Mouse (Mus musculus) T-helper 17 cell (primary cell): Measurements from ENCODE around the gene Mif.

Experiments
- in situ Hi-C, 2 experiments: fragments of 300-600 bp; cut with MboI, MseI; formaldehyde crosslinking; loops; 1 replicate in 1 of 2; 2 replicates in 1 of 2; pipeline ENCODE4 v1.15.1; 2025; ENCODE audit warnings: high pct_unique_total_duplicates in 2 of 2

Mif gene

DNA sequence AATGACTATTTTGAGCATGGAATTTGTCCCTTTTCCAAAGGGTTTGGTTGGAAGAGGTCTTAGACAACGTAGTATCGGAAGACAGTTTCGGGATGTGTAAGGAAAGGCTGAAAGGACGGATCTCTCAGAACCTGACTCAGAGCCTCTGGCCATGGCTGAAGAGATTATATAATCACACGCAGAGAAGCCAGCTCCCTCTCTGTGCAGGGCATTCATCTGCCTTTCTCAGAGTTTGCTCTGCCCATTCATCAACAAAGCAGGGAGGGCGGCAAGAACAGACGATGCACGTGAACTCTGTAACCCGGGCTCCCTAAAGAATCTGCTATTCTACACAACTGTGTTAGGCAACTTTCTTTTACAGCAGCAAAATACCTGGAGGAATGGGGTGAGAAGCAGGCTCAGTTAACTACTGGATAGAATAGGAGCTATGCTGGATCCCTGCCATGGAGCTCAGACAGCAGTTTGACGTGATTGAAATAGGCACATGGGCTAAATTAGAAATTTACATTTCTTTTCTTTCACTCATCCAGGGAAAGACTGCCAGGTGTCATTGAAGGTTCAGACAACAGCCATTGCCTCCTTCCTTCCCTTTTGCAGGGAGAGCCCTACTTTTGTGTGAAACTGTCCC is 13.6 kb upstream of the Mif start:
- in situ Hi-C loops = no loop called here

GRCm38 (mm10) chr10:75872915-75873542 is 13.0 kb upstream of the Mif start:
- in situ Hi-C loops = no loop called here

DNA sequence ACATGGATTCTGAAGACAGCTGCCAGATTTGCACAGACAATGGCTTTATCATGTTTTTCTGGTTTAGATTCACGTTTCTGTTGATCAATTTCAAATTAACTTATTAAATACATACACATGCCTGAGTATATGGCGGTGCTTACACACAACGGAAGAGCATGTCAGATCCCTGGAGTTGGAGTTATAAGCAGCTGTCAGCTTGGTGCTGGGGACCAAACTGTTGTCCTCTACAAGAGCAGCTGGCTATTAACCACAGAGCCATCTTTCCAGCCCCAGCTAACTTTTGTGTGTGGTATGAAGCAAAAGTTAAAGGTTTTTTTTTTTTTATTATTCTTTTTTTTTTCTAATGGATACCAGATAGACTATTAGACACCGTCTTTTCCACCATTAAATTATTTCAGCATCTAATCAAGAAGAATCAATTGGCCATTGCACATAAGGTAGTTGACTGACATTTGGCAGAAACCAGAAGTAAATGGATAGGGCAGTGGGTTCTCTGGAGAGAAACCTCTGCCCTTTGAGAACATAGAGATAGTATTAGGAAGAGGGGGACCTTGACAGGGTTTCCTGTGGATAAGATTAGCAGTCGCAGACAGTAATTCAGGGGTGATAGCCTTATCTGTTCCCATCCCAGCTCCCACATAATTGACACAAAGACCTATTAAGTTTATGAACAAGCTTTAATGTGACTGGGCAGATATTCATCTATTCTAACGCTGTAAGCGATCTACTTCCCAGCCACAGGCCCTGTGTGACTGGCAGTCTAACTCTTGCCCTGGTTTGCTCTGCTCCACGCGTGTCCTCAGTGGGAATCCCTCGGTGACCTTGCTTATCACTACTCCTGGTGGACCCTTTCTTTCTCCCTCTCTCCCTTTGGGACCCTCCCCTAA is 12.2 kb upstream of the Mif start:
- in situ Hi-C loops = no loop called here

DNA sequence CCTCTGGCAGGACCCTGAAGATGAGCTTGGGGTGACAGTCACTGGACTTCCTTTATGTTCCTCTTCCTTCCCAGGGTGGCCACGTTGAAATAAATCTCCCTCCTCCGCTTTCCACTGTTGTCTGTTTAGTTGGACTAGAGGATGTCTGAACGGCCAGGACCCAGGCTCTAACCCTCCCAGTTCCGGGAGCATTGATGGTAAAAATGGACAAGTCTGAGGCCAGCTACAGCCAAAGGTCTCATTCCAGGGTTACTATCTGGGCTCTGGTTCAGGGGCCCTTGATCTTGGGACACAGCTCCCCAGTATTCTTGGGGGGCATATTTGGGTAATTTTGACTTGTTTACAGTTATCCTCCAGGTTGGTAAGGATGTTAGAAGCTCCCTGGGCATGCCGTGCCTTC is 1.5 kb upstream of the Mif start:
- in situ Hi-C loops = no loop called here

GRCm38 (mm10) chr10:75860746-75861145 is 706 bp upstream of the Mif start:
- in situ Hi-C loops = no loop called here

- in situ Hi-C loops = loop anchor here (5.0 to 10.0 kb wide), 5 partner anchors 92 to 274 kb away; partner anchors contain the start of gene Ggt5 (in 2 of the 2)
Observed at GRCm38 (mm10) chr10:75859107-75859746, 813 bp downstream of the Mif start.

DNA sequence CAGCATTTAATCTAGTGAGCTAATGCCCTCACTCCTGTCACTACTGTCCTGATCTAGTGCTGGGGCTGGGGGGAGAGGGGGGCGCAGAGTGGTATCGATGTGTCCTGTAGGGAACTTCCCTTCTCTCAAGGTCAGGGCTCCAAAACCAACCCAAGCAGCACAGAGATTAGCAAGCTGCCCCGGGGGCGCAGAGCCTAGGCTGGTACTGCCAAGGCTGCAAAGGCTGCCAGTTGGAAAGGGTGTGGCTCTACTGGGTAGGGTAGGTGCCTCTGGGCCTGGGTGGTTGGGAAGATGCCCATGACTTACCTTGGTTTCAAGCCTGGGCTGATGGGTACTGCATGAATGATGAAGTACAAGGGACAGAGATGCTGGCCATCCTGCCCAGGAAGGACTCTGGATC is 2.4 kb downstream of the Mif start:
- in situ Hi-C loops = loop anchor here (5.0 to 10.0 kb wide), 5 partner anchors 90 to 273 kb away; partner anchors contain the start of gene Ggt5 (in 2 of the 2)

DNA sequence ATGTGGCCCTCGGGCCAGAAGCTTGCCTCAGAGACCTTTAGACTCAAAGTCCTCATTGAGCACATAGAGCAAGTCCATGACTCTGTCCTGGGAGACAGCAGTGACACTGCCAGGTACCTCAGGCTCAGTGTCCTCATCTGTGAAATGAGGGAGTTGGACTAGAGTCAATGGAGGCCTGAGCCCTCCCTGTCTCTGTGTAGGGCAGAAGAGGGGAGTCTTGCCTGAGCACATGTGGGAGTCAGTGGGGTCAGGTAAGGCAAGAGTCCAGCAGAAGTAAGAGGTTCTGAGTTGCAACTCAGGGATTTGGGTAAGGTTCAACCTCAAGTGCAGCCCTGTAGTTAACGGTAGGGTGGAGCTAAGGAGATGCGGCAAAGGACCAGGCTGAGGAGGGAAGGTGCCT is 3.1 kb downstream of the Mif start:
- in situ Hi-C loops = loop anchor here (5.0 to 10.0 kb wide), 5 partner anchors 90 to 272 kb away; partner anchors contain the start of gene Ggt5 (in 2 of the 2)

- in situ Hi-C loops = loop anchor here (5.0 to 10.0 kb wide), 5 partner anchors 89 to 272 kb away; partner anchors contain the start of gene Ggt5 (in 2 of the 2)
Observed at GRCm38 (mm10) chr10:75856155-75856907, 3.7 kb downstream of the Mif start.

- in situ Hi-C loops = loop anchor here (5.0 to 10.0 kb wide), 5 partner anchors 88 to 271 kb away; partner anchors contain the start of gene Ggt5 (in 2 of the 2)
Observed at GRCm38 (mm10) chr10:75855416-75855981, 4.5 kb downstream of the Mif start.

- in situ Hi-C loops = loop anchor here (5.0 to 10.0 kb wide), 5 partner anchors 87 to 270 kb away; partner anchors contain the start of gene Ggt5 (in 2 of the 2)
Observed at GRCm38 (mm10) chr10:75854791-75855190, 5.2 kb downstream of the Mif start.

GRCm38 (mm10) chr10:75854096-75854495 is 5.9 kb downstream of the Mif start:
- in situ Hi-C loops = loop anchor here (10.0 kb wide), 2 partner anchors 109 to 269 kb away; partner anchors contain the start of gene Ggt5 (in 1 of the 2)

DNA sequence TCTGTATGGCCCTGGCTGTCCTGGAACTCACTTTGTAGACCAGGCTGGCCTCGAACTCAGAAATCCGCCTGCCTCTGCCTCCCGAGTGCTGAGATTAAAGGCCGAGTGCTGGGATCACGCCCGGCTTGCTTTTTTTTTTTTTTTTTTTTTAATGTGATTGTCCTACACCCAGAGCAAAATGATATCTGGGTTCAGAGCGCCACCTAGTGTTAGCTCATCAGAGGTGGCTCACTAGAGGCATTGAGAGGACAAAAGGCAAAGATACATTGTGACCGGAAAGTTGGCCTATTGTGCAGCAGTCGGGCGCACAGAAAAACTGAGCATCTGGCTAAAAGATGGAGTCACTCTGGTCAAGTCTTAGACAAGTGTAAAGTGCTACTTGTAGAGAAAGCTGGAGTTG is 6.6 kb downstream of the Mif start:
- in situ Hi-C loops = loop anchor here (10.0 kb wide), 2 partner anchors 109 to 269 kb away; partner anchors contain the start of gene Ggt5 (in 1 of the 2)

DNA sequence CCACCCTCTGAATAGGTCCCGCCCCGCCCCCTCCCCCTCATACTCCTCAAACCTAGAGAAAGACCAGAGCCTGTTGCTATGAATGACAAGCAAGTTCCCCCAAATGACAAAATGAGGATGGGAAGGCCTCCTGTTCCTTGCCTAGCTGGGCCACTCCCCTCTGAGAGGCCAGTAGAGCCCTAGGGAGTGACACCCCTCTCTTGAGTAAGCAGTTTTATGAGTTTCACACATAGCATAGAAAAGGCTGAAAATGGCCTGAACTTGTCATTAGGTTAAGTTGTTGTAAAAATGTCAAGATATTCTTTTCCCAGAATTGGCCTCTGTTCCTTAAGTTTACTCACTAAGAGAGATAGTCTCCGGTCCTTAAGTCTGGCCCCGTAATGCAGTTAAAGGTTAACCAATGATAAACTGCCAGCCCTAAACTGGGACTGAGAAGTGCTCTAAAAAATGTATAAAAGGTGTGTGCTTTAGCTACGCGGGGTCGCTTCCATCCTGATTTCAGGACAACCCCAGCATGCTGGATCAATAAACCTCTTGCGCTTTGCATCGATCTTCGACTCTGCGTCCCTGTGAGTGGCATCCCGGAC is 7.4 kb downstream of the Mif start:
- in situ Hi-C loops = loop anchor here (10.0 kb wide), 2 partner anchors 108 to 268 kb away; partner anchors contain the start of gene Ggt5 (in 1 of the 2)

- in situ Hi-C loops = loop anchor here (10.0 kb wide), 2 partner anchors 107 to 267 kb away; partner anchors contain the start of gene Ggt5 (in 1 of the 2)
Observed at GRCm38 (mm10) chr10:75851681-75852080, 8.4 kb downstream of the Mif start.

GRCm38 (mm10) chr10:75851076-75851475 is 9.0 kb downstream of the Mif start:
- in situ Hi-C loops = loop anchor here (10.0 kb wide), 2 partner anchors 106 to 266 kb away; partner anchors contain the start of gene Ggt5 (in 1 of the 2)

DNA sequence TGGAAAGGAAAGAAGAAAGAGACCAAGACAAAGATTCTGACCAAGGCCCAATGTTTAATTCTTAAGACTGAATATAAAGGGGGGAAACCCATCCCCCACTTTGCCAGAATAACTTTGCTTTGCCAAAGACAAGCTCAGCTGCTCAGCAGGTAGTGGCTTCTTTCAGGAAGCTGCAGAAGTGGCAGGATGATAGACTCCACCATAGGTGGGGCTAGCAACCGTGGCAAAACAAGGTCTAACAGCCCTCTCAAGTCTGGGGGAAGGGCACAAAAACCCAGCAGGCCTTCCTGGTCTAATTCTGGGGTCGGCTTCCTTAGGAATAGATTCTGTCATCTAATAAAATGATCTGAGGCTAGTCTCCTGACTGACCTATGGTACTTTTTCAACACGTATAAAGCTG is 11.7 kb downstream of the Mif start:
- in situ Hi-C loops = no loop called here

DNA sequence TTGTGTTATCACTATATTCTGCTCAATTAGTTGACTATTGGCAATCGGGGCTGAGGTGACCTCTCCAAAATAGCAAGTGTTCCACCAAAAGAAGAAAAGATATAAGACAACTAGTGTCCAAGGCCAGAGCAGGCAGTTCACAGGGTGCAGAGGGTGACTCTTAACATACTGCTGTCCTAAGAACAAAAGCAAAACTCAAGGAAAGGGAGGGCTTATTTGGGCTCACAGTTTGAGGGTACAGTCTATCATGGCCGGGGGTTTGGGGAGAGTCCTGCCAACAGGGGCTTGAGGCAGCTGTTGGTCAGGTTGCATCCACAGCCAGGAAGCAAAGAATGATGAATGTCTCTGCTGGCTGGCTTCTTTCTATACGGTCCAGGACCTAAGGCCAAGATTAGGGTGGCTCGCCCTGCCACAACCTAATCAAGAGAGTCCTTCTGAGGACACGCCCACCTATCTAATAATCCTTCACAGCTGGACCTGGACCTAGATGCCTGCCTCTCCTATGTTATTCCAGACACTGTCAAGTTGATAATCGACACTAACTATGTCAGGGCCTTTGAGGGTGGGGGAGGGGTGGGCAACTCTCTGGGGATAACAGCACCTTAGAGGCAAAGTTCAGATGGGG is 14.6 kb downstream of the Mif start:
- in situ Hi-C loops = no loop called here

- in situ Hi-C loops = no loop called here
Observed at GRCm38 (mm10) chr10:75844800-75845199, 15.2 kb downstream of the Mif start.
